Mouse (Mus musculus) heart, adult 2 months (tissue): ENCODE data around the gene Msmb.

Experiments
- CTCF ChIP-seq: fragments of 200-600 bp; IDR thresholded peaks from 2 replicates; pipeline ENCODE4 v1.8.1; 2022; ENCODE audit warnings: antibody characterized with exemption, mild to moderate bottlenecking, moderate library complexity
- POLR2A ChIP-seq: fragments of 200-500 bp; IDR thresholded peaks from 2 replicates; pipeline ENCODE4 v1.6.1; 2011; ENCODE audit warnings: mild to moderate bottlenecking, low read depth, low read length, control low read depth; ENCODE audit not compliant: insufficient read depth

DNA sequence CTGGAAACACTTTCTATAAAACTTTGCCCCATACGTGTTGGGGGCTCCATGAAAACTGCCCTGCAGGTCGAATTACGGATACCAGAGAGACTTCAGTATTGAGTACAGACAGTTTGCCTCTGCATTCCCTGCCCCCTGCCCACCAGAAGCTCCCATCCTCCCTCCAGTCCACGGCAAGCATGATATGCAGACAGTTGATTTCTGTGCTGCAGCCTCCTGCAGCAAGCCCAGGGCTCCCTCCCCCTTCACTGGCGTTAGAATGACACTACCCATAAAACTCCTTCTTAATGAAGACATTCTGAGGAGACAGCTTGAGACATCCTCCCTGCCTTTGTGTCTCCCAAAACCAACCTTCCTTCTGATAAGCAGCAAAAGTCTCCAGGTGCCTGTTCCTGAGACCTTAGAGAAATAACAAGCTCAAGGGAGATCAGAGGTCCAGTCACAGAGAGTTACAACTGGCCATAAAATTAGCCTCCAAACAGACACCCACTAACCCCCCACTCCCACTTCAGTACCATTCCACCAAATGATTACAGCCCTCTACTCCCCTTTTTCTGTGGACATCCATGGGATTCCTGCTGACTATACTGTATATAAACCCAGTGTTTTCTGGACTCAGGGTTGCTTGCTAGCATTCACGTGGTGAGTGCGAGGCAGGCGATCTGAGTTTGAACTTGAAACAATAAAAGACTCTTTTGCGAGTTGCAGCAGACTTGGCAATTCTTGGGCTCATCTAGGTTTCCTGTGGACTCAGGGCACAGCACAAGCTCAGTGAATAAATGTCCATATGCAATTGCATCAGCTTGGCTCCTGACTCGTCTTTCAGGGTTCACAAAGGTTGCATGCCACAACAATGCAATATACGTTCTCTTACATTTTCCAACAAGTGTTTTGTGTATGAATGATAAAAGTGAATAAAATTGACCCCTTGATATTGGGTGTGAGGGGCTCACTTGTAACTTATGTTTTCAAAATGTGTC, 20.6 kb upstream of the Msmb start:
- TF ChIP-seq CTCF (no peak), POLR2A (0 out of 2 replicates have a peak, but pooled peaks have one; percentile 24)
